8 mouse cellular contexts compared by ENCODE assay signal in genomic region chr19:18888491-18889116, GRCm38 (mm10).
DNase-seq lines count a peak whose midpoint lies in the region; ATAC-seq and TF ChIP-seq lines count a peak whose summit lies in the region.

No protein-coding gene starts in this region.

- H3K27ac ChIP-seq in hindbrain, embryonic 15.5 days (replicated peaks), result peak overlapping the region; percentile 74
- no peak overlapping the region for H3K27ac ChIP-seq in limb, embryonic 13.5 days
- H3K27ac ChIP-seq in stomach, postnatal 0 days (replicated peaks), result no peak overlapping the region

- no peak for TF ChIP-seq CTCF in stomach, postnatal 0 days (IDR thresholded peaks at IDR 0.05; ENCODE audit: low read depth)

- DNase-seq in frontal cortex, postnatal 25 days (ENCODE audit: low spot score in 2 of 2), result no peak
- DNase-seq in cerebellum, postnatal 25 days, result peak; percentile 16 to 36
- DNase-seq in stomach, postnatal 0 days (ENCODE audit: low spot score), result no peak
- DNase-seq in ovary, postnatal 10 days (ENCODE audit: low spot score), result no peak
- DNase-seq in adipocyte (ENCODE audit: low spot score), result no peak

- H3K36me3 ChIP-seq in hindbrain, embryonic 15.5 days, result no peaks in the 10 kb centered on the region
- no peaks in the 10 kb centered on the region for H3K36me3 ChIP-seq in limb, embryonic 13.5 days
- H3K36me3 ChIP-seq in stomach, postnatal 0 days (ENCODE audit: control insufficient read depth, insufficient read depth, low read length), result no peaks in the 10 kb centered on the region

- peak overlapping the region; percentile 48 for H3K9ac ChIP-seq in hindbrain, embryonic 15.5 days
- no peak overlapping the region for H3K9ac ChIP-seq in limb, embryonic 13.5 days
- H3K9ac ChIP-seq in stomach, postnatal 0 days (ENCODE audit: low read length), result no peak overlapping the region; the same call in 1 of the 2 replicates

- H3K4me3 ChIP-seq in hindbrain, embryonic 15.5 days, result peak overlapping the region; percentile 38
- H3K4me3 ChIP-seq in limb, embryonic 13.5 days, result peak overlapping the region; percentile 24
- H3K4me3 ChIP-seq in stomach, postnatal 0 days (ENCODE audit: low read depth, low read length), result peak overlapping the region; percentile 17; the same call in 1 of the 2 replicates

- H3K4me2 ChIP-seq in hindbrain, embryonic 15.5 days, result peak overlapping the region; percentile 70
- peak overlapping the region; percentile 57 for H3K4me2 ChIP-seq in limb, embryonic 13.5 days (replicated peaks)
- H3K4me2 ChIP-seq in stomach, postnatal 0 days (replicated peaks; ENCODE audit: low read depth), result peak overlapping the region; percentile 34; the same call in 1 of the 2 replicates

- no peaks in the 10 kb centered on the region for H3K9me3 ChIP-seq in hindbrain, embryonic 15.5 days
- no peaks in the 10 kb centered on the region for H3K9me3 ChIP-seq in limb, embryonic 13.5 days
- no peaks in the 10 kb centered on the region for H3K9me3 ChIP-seq in stomach, postnatal 0 days (ENCODE audit: control insufficient read depth, low read length)

- peaks cover 16% of the 10 kb centered on the region for H3K4me1 ChIP-seq in hindbrain, embryonic 15.5 days (replicated peaks)
- peaks cover 13% of the 10 kb centered on the region for H3K4me1 ChIP-seq in limb, embryonic 13.5 days
- H3K4me1 ChIP-seq in stomach, postnatal 0 days (replicated peaks; ENCODE audit: control insufficient read depth, insufficient read depth), result no peaks in the 10 kb centered on the region

- no peak for TF ChIP-seq EP300 in stomach, postnatal 0 days (optimal IDR thresholded peaks at IDR 0.05)

- 7% methylated on average over 13 of the region's 13 CpGs for WGBS in hindbrain, embryonic 15.5 days
- 22% methylated on average over 13 of the region's 13 CpGs for WGBS in limb, embryonic 13.5 days
- 44% methylated on average over 13 of the region's 13 CpGs for WGBS in stomach, postnatal 0 days

- peak; percentile 77 for ATAC-seq in frontal cortex, adult (ENCODE audit: low TSS enrichment)
- ATAC-seq in hindbrain, embryonic 15.5 days (ENCODE audit: low FRiP score, low read depth), result peak; percentile 78
- no peak for ATAC-seq in limb, embryonic 13.5 days (ENCODE audit: low FRiP score, low read depth)
- ATAC-seq in stomach, postnatal 0 days (ENCODE audit: low FRiP score, low TSS enrichment), result no peak

- H3K27me3 ChIP-seq in hindbrain, embryonic 15.5 days, result no peaks in the 10 kb centered on the region
- peaks cover 10% of the 10 kb centered on the region for H3K27me3 ChIP-seq in limb, embryonic 13.5 days
- no peaks in the 10 kb centered on the region for H3K27me3 ChIP-seq in stomach, postnatal 0 days (ENCODE audit: control insufficient read depth, insufficient read depth, low read length)

Comparison
In these comparisons a context has a peak if more than half of its experiments do, and no peak if none do; other contexts are left out.
1. ATAC-seq: peak in frontal cortex, adult (single experiment) and hindbrain, embryonic 15.5 days (single experiment); none in limb, embryonic 13.5 days (single experiment) and stomach, postnatal 0 days (single experiment).
2. DNase-seq: peak in cerebellum, postnatal 25 days (2 of 2); none in frontal cortex, postnatal 25 days (0 of 2), stomach, postnatal 0 days (single experiment), ovary, postnatal 10 days (single experiment) and adipocyte (single experiment).
3. Peak in every context shown above with its lines, with median percentiles within 50 percentile points of each other: H3K4me2 ChIP-seq and H3K4me3 ChIP-seq.